Mouse (Mus musculus): ENCODE results near the gene Kif1b.
A peak's percentile ranks its signal among the peaks of the same experiment; 100 is the strongest.

Kif1b gene

GRCm38 (mm10) chr4:149307596-149308490 lies at the start of gene Kif1b:
TSS of gene Kif1b (minus strand) at chr4:149307693.
- DNase-seq: peak; percentile 99

- no peak for DNase-seq
Measured at GRCm38 (mm10) chr4:149354671-149355070, 47.2 kb upstream of the Kif1b start.

GRCm38 (mm10) chr4:149351596-149352150 lies 44.2 kb upstream of the Kif1b start:
- no peak for DNase-seq

DNA sequence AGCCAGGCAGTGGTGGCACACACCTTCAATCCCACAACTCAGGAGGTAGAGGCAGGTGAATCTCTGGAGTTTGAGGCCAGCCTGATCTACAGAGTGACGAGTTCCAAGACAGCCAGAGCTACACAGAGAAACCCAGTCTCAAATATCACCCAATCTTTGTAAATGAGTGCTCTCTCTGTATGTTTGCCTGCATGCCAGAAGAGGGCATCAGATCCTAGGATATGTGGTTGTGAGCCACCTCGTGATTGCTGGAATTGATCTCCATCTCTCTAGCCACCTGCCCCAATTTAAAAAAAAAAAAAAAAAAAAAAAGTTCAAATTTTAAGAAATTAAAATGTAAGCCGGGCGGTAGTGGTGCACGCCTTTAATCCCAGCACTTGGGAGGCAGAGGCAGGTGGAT lies 41.5 kb upstream of the Kif1b start:
- DNase-seq: no peak

DNA sequence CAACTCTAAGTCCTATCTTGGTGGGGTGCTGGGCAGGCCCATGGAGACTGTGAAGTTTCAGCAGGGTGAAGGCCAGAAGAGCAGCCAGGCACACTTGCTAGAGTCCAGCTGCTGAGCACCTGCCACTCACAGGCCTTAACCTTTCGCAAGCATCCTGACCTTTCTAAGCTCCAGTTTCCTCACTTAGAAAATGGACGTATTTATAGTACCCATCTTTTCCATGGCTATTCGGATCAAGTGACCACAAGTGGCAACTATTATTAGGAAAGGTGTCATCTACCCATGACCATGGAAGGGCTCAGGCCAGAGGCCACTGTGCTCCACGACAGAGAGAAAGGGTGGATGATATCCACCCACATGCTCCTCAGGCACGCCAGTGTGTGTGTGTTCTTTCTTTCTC lies 38.4 kb upstream of the Kif1b start:
- no peak for DNase-seq

DNA sequence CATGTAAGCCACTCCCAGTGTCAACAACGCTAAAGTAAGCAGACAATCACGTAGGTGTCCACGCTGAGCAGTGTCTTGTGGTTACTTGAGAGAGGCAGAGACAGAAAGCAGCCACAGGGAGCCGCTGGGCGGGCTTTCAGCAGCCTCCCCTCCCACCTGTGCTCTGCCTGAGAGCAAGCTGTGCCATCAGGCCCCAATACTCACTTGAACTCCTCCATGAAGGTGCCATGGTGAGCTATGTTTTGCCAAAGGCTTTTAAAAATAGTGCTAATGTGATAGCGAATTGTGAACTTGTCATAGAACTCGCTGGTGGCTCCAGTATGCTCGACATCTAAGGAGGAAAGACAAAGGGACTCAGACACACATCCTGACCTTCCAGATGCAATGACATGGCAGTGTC lies 36.8 kb upstream of the Kif1b start:
- DNase-seq: no peak

- DNase-seq: no peak
Measured at GRCm38 (mm10) chr4:149340680-149341079, 33.2 kb upstream of the Kif1b start.

DNA sequence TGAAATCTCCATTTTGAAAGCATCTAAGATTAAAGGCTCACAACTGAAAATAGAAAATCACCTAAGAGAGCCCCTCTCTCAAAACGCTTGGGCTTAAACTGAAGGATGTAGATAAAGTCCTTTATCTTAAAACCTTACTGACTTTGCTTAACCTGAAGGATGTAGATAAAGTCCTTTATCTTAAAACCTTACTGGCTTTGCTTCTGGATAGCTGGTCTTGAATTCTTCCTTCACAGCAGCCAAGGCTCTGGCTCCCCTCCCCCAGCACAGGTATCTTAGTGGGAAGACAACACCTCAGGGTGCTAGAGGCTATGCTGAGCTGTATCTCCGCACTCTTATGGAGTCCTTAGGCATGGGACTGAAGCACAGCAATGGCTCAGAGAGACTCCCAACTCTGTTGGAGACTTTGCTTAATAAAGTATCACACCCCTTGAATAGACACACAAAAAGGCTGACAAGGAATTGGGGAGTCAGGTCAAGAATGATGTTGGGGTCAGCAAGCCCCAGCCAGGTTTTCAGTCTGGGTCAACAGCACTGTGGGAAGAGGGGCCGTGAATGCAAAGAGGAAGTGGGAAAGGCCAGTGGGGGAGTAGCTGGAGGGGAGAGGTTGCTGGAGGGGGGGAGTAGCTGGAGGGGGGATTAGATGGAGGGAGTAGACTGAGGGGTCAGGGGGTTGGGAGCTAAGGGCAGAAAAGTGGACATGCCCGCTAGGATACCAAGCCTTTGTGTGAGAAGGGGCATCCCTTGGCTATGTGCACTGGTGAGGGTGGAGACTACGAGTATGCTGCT lies 32.1 kb upstream of the Kif1b start:
- DNase-seq: no peak

GRCm38 (mm10) chr4:149338137-149338536 lies 30.6 kb upstream of the Kif1b start:
- DNase-seq: no peak

- DNase-seq: no peak
Measured at GRCm38 (mm10) chr4:149337353-149337752, 29.9 kb upstream of the Kif1b start.

DNA sequence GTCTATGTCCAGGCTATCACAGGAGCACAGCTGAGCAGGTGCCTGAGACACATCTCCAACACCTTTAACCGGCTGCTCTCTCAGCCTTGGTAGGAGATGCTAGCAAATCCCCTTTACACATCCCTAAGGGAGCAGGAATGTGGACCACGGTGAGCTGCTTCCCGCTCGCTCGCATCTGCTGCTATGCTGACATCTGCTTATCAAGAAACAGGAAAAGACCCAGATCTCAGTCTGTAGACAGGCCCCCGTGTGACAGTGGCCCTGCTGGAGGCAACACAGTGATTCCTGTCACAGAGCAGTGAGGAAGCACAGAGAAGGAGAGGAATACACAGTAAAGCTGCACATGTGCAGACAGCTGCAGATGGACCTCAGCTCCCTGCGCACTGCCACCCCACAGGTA lies 28.8 kb upstream of the Kif1b start:
- DNase-seq: no peak

DNA sequence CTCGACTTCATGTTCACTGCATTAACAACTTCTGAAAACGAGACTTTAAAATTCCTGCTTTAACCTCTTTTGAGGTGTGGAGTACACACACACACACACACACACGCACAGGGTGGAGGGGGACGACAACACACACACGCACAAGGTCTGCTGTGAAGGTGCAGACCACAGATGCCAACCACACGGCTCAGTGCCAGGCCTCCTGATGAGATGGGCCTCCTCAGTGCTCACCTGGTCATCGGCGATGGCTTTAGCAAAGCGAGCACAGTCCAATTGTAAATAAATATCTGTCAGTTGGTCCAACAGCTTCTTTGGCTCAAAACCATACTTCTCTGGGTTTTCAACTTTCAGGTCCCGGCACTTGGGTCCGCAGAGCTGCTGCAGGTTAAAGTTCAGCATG lies 27.4 kb upstream of the Kif1b start:
- DNase-seq: no peak

DNA sequence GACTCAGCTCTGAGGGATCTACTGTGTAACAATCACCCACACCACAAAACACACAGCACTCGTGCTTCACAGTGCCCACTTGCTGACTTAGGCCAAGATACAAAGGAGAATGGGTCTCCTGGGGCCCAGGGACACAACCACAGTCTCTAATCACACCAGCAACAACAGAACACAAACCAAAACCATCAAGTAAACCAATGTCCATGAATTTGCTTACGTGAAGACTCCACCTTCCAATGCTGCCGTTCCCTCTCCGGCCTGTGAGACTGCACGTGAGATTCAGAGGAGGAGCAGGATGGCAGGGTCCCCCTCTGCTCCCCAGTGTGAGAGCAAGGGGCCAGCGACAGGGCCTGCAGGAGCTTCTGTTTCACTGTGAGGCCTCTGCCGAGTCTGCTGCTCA lies 25.2 kb upstream of the Kif1b start:
- no peak for DNase-seq

DNA sequence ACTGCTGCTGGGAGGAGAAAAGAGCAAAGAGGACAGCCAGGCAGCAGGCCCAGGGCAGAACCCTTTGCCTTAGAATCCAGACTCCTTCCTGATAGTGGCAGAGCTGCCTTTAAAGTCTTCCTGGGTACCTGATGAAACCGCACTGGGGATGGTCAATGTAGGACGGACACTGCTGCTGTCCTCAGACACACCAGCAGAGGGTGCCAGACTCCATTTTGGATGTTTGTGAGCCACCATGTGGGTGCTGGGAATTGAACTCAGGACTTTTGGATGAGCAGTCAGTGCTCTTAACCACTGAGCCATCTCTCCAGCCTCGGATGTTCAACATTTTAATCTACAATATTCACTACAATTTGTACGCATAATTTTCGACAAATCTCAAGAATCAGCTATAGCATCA lies 23.0 kb upstream of the Kif1b start:
- no peak for DNase-seq

GRCm38 (mm10) chr4:149328735-149329134 lies 21.2 kb upstream of the Kif1b start:
- no peak for DNase-seq

DNA sequence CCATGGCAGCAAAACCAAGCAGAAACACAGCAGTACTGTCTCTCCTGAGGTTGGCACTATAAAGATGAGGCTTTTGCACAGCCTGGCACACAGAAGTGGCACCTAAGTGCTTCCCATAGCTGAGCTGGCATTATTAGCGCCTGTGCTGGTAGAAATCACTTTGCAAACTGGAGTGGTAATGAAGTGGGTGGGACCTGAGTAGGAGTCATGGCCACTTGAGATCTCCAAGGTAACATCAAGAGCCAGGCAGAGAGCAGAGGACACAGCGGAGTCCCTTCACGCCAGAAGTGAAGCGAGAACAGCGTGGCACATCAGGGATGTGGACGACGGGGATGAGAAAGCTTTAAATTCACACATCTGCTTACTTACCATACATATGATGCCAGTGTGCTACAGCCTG lies 19.8 kb upstream of the Kif1b start:
- no peak for DNase-seq

- no peak for DNase-seq
Measured at GRCm38 (mm10) chr4:149325411-149326162, 18.1 kb upstream of the Kif1b start.

DNA sequence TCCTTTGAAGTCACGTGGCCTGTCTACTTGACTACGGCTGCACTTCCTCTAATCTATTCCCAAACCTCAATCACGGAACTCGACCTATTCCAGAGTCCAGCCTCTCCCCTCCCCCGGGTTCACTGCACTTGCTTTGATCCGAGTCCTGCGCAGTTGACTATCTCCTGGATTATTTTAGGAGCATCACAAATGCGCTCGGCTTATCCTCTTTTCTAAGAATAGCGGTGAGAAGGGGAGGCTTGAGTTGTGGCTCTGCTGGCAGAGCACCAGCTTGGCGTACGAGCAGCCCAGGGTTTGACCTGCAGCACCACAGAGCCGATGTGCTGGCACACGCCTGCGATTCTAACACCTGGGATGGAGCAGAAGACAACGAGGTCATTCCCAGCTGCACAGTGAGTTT lies 16.2 kb upstream of the Kif1b start:
- no peak for DNase-seq

- DNase-seq: no peak
Measured at GRCm38 (mm10) chr4:149322718-149323117, 15.2 kb upstream of the Kif1b start.

DNA sequence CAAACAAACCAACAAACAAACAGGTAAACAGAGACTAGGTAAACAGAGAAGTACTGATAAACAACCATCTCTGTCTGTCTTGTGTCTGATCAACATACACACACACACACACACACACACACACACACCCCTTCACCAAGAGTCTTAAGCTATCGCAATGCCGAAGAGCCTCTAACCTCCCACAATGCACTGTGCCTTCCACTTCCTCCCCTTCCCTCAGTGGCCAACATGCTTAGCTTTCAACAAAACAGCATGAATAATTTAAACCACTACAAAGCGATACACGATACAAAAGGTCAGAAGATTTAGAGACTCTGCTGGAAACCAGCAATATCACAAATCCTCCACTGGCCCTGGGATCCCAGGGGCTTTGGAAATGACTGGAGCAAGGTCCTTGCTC lies 14.8 kb upstream of the Kif1b start:
- no peak for DNase-seq

DNA sequence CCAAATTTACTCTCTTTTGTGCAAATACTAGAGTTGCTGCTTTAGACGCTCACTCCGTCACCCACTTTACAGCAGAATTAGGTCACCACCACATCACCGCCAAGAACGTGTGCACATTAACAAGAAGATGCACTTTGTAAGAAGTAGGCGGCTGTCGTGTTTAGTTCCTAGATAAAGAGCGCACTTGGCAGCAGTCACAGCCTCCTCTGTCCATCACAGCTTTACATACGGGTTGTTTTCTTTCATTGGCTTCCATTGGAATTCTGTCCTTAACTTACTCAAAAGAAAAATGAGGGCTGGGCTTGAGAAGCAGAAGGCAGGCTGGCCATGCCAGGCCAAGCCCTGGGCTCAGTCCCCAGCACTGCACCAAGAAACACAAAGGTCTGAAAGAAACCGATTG lies 11.6 kb upstream of the Kif1b start:
- DNase-seq: no peak

- DNase-seq: no peak
Measured at GRCm38 (mm10) chr4:149317387-149317786, 9.9 kb upstream of the Kif1b start.

DNA sequence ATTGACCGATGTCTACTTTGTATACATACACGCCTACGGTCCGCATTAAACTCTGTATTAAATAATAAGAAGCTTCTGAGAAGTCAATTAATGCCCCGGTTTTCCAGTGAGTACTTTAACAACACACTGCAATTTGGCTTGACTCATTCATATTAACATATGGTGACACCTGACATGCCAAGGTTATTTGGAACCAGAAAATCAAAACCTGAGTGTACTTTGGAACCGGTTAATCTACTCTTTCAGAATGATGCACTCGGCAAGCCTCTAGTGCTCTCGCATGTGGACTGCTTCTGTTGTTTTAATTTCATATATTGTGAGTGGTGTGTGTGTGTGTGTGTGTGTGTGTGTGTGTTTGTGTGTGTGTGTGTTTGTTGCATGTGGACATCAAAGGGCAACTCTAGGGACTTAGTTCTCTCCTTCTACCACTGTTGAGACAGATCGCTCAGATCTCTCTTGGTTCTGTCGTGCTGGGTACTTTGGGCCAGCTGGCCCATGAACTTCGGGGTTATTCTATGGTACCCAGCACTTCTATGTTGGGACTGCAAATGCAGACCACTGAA lies 6.9 kb upstream of the Kif1b start:
- no peak for DNase-seq

Data from kidney, postnatal 10 days (tissue).